Comparison of ENCODE assay signal across 8 mouse cellular contexts in genomic region chr10:95941768-95942425, GRCm38 (mm10). TPM values are rescaled to one million over a fixed set of nuclear protein-coding genes. Genes with fewer than 3 reads are reported as not detected.
DNase-seq lines count a peak whose midpoint lies in the region; ATAC-seq and TF ChIP-seq lines count a peak whose summit lies in the region.

No protein-coding gene starts in this region.

- peak overlapping the region; percentile 65; the same call in 1 of the 2 replicates for H3K9ac ChIP-seq in ES-Bruce4 (ENCODE audit: low read depth, poor library complexity, severe bottlenecking)
- peak overlapping the region; percentile 85 for H3K9ac ChIP-seq in liver, embryonic 14.5 days (replicated peaks)

- TF ChIP-seq POLR2A in ES-Bruce4 (IDR thresholded peaks at IDR 0.05; ENCODE audit: insufficient read depth, low read length), result no peak

- TF ChIP-seq EP300 in ES-Bruce4 (IDR thresholded peaks at IDR 0.05; ENCODE audit: insufficient read depth, low read depth, low read length), result no peak
- no peak for TF ChIP-seq EP300 in liver, embryonic 14.5 days (IDR thresholded peaks at IDR 0.05; ENCODE audit: low read depth)

- H3K4me3 ChIP-seq in ES-Bruce4 (ENCODE audit: low read depth, low read length), result no peak overlapping the region
- H3K4me3 ChIP-seq in liver, embryonic 14.5 days (ENCODE audit: insufficient read depth in 1 of 2, low read depth in 2 of 2, low read length in 2 of 2), result peak overlapping the region in 1 of 2 experiments; percentile 74; a peak in 2 of 4 replicates

- peak overlapping the region; percentile 96 for H3K4me2 ChIP-seq in liver, embryonic 14.5 days (ENCODE audit: low read depth)

- H3K27me3 ChIP-seq in ES-Bruce4 (ENCODE audit: control insufficient read depth, insufficient read depth, low read length, poor library complexity, severe bottlenecking), result no peaks in the 10 kb centered on the region
- H3K27me3 ChIP-seq in liver, embryonic 14.5 days (ENCODE audit: control insufficient read depth, insufficient read depth, low read length), result no peaks in the 10 kb centered on the region

- 28% methylated on average over 6 of the region's 6 CpGs for WGBS in liver, embryonic 14.5 days (ENCODE audit: insufficient replicate concordance)

- intact Hi-C loops in left cerebral cortex, postnatal 25 days (cut with DNase I), result loop anchor here (2.0 kb wide), 1 partner anchor 385 kb away; no protein-coding TSS in a partner anchor

- peak; percentile 11 for DNase-seq in adrenal gland, adult 2 months
- no peak for DNase-seq in adrenal gland, postnatal 4 days (ENCODE audit: low spot score in 2 of 2)
- DNase-seq in liver, embryonic 14.5 days (ENCODE audit: low read depth in 3 of 3, low spot score in 3 of 3), result no peak
- DNase-seq in urinary bladder, postnatal 25 days (ENCODE audit: low spot score), result no peak
- DNase-seq in left cerebral cortex, postnatal 25 days (ENCODE audit: low spot score in 2 of 2), result no peak
- no peak for DNase-seq in embryo, embryonic 10.5 days (ENCODE audit: low spot score)

- no peaks in the 10 kb centered on the region for H3K36me3 ChIP-seq in ES-Bruce4 (ENCODE audit: control insufficient read depth, insufficient read depth, low read length, poor library complexity, severe bottlenecking)
- no peaks in the 10 kb centered on the region for H3K36me3 ChIP-seq in liver, embryonic 14.5 days (replicated peaks; ENCODE audit: control insufficient read depth, insufficient read depth, low read depth)

- TF ChIP-seq CTCF in ES-Bruce4 (IDR thresholded peaks at IDR 0.05; ENCODE audit: low read depth, low read length), result no peak
- TF ChIP-seq CTCF in liver, embryonic 14.5 days (IDR thresholded peaks at IDR 0.05; ENCODE audit: low read depth), result no peak

- no peak overlapping the region for H3K27ac ChIP-seq in ES-Bruce4 (ENCODE audit: insufficient read depth, low read length)
- H3K27ac ChIP-seq in liver, embryonic 14.5 days, result no peak overlapping the region; the same call in 1 of the 2 replicates

- peak; percentile 21 for ATAC-seq in granulocyte monocyte progenitor cell, adult 5-6 weeks (replicated peaks; ENCODE audit: poor library complexity, severe bottlenecking)
- ATAC-seq in liver, embryonic 14.5 days (ENCODE audit: insufficient read depth), result no peak

- H3K4me1 ChIP-seq in ES-Bruce4 (ENCODE audit: control insufficient read depth, insufficient read depth, low read length), result no peaks in the 10 kb centered on the region
- H3K4me1 ChIP-seq in liver, embryonic 14.5 days (replicated peaks; ENCODE audit: control insufficient read depth in 2 of 2, insufficient read depth in 2 of 2, low read length in 1 of 2), result peaks cover 20 to 23% of the 10 kb centered on the region in 2 experiments

- no peaks in the 10 kb centered on the region for H3K9me3 ChIP-seq in ES-Bruce4 (replicated peaks; ENCODE audit: control insufficient read depth, insufficient read depth, low read length, poor library complexity, severe bottlenecking)
- no peaks in the 10 kb centered on the region for H3K9me3 ChIP-seq in liver, embryonic 14.5 days (ENCODE audit: control insufficient read depth, low read length)

RNA-seq across cellular contexts. Expression of gene Eea1, which starts 1.4 kb away (rescaled TPM):
- 10 to 100 TPM; 21.7 to 38.0 TPM for total RNA-seq in adrenal gland, adult 2 months (2021)
- 3.1 and 4.9 TPM in 2 replicates for polyA plus RNA-seq in adrenal gland, adult 2 months (2012; rRNA removed)
- 10 to 100 TPM; 29.4 to 33.9 TPM for total RNA-seq in adrenal gland, postnatal 4 days (2021)
- 14.1 and 16.2 TPM in 2 replicates for polyA plus RNA-seq in ES-Bruce4 (2011; ENCODE audit: insufficient read depth, insufficient read length, low read depth, missing spikeins)
- total RNA-seq in granulocyte monocyte progenitor cell, adult 5-6 weeks (2014; fragmentation: Nextera tagmentation), result 18.9 and 24.7 TPM in 2 replicates
- total RNA-seq in granulocyte monocyte progenitor cell, adult 5-6 weeks (2017), result 28.0 and 28.8 TPM in 2 replicates
- polyA plus RNA-seq in liver, embryonic 14.5 days (2012; rRNA removed), result 2.4 and 4.2 TPM in 2 replicates
- polyA plus RNA-seq in liver, embryonic 14.5 days (2014; fragmentation: Nextera tagmentation; extraction: Ambion mirVana), result 8.9 and 9.0 TPM in 2 replicates
- 10 to 100 TPM; 32.1 to 34.1 TPM for total RNA-seq in left cerebral cortex, postnatal 25 days (2021)
